Mouse (Mus musculus): ENCODE measurements around the gene Pth2r. TPM values are rescaled to one million over a fixed set of nuclear protein-coding genes. Genes with fewer than 3 reads are reported as not detected.

The Pth2r gene
- 0.09 and 0.11 TPM in 2 replicates for total RNA-seq (2012; rRNA removed)

- no peak for TF ChIP-seq CHD2 (IDR thresholded peaks at IDR 0.05; ENCODE audit: low read depth, low read length)
- Histone ChIP-seq H3K36me3 (ENCODE audit: control insufficient read depth, insufficient read depth, low read length, poor library complexity, severe bottlenecking) (no peaks in the 10 kb centered on the region), H3K4me3 (ENCODE audit: insufficient read depth in 1 of 2, low read depth in 1 of 2, low read length in 2 of 2, poor library complexity in 1 of 2, severe bottlenecking in 1 of 2) (no peak within 1 kb of the TSS), H3K9ac (ENCODE audit: insufficient read depth, low read depth, low read length, poor library complexity, severe bottlenecking) (no peak within 1 kb of the TSS), H3K4me1 (ENCODE audit: control insufficient read depth in 2 of 2, insufficient read depth in 2 of 2, low read length in 2 of 2, poor library complexity in 1 of 2) (no peaks in the 10 kb centered on the region), H3K9me3 (ENCODE audit: control insufficient read depth, insufficient read depth, low read depth, low read length) (no peaks in the 10 kb centered on the region), H3K27ac (ENCODE audit: insufficient read depth, low read depth, low read length, poor library complexity, severe bottlenecking) (no peak within 1 kb of the TSS)
- in situ Hi-C loops (cut with MboI; ENCODE audit: low sequenced_read_pairs in 2 of 2, unreplicated experiment in 2 of 2) = no loop called here
- no peak for DNase-seq (ENCODE audit: low read depth, low spot score)
Observed at GRCm38 (mm10) chr1:65281756-65282155, at the start of gene Pth2r. TSS of gene Pth2r (plus strand) at chr1:65282056.

- DNase-seq (ENCODE audit: low read depth, low spot score) = no peak
- H3K4me1 ChIP-seq (ENCODE audit: control insufficient read depth in 2 of 2, insufficient read depth in 2 of 2, low read length in 2 of 2, poor library complexity in 1 of 2) = no peaks in the 10 kb centered on the region
- no peak overlapping the region for H3K4me3 ChIP-seq (ENCODE audit: insufficient read depth in 1 of 2, low read depth in 1 of 2, low read length in 2 of 2, poor library complexity in 1 of 2, severe bottlenecking in 1 of 2)
- no peaks in the 10 kb centered on the region for H3K9me3 ChIP-seq (ENCODE audit: control insufficient read depth, insufficient read depth, low read depth, low read length)
- no peak overlapping the region for H3K9ac ChIP-seq (ENCODE audit: insufficient read depth, low read depth, low read length, poor library complexity, severe bottlenecking)
- in situ Hi-C loops (cut with MboI; ENCODE audit: low sequenced_read_pairs in 2 of 2, unreplicated experiment in 2 of 2) = no loop called here
- TF ChIP-seq CHD2 (IDR thresholded peaks at IDR 0.05; ENCODE audit: low read depth, low read length) (no peak), MAFK (IDR thresholded peaks at IDR 0.05; ENCODE audit: insufficient read depth, low read depth, low read length) (no peak)
- H3K27ac ChIP-seq (ENCODE audit: insufficient read depth, low read depth, low read length, poor library complexity, severe bottlenecking) = no peak overlapping the region
- peaks cover 2% of the 10 kb centered on the region; the same call in 1 of the 2 replicates for H3K36me3 ChIP-seq (ENCODE audit: control insufficient read depth, insufficient read depth, low read length, poor library complexity, severe bottlenecking)
Observed at GRCm38 (mm10) chr1:65237712-65238111, 44.1 kb upstream of the Pth2r start.

GRCm38 (mm10) chr1:65245637-65246036 lies 36.2 kb upstream of the Pth2r start:
- no peak overlapping the region for H3K27ac ChIP-seq (ENCODE audit: insufficient read depth, low read depth, low read length, poor library complexity, severe bottlenecking)
- in situ Hi-C loops (cut with MboI; ENCODE audit: low sequenced_read_pairs in 2 of 2, unreplicated experiment in 2 of 2) = no loop called here
- DNase-seq (ENCODE audit: low read depth, low spot score) = no peak
- no peak for TF ChIP-seq CHD2 (IDR thresholded peaks at IDR 0.05; ENCODE audit: low read depth, low read length)
- no peak for TF ChIP-seq HCFC1 (IDR thresholded peaks at IDR 0.05; ENCODE audit: borderline replicate concordance, insufficient read depth, low read length)
- TF ChIP-seq MAFK (IDR thresholded peaks at IDR 0.05; ENCODE audit: insufficient read depth, low read depth, low read length) = no peak
- no peak for TF ChIP-seq ZC3H11A (IDR thresholded peaks at IDR 0.05; ENCODE audit: borderline replicate concordance, low read depth, low read length)
- no peak for TF ChIP-seq ZNF384 (IDR thresholded peaks at IDR 0.05; ENCODE audit: low read depth, low read length)
- no peak overlapping the region for H3K4me3 ChIP-seq (ENCODE audit: insufficient read depth in 1 of 2, low read depth in 1 of 2, low read length in 2 of 2, poor library complexity in 1 of 2, severe bottlenecking in 1 of 2)
- H3K9me3 ChIP-seq (ENCODE audit: control insufficient read depth, insufficient read depth, low read depth, low read length) = no peaks in the 10 kb centered on the region
- H3K4me1 ChIP-seq (ENCODE audit: control insufficient read depth in 2 of 2, insufficient read depth in 2 of 2, low read length in 2 of 2, poor library complexity in 1 of 2) = no peaks in the 10 kb centered on the region
- peaks cover 3% of the 10 kb centered on the region; the same call in 1 of the 2 replicates for H3K36me3 ChIP-seq (ENCODE audit: control insufficient read depth, insufficient read depth, low read length, poor library complexity, severe bottlenecking)
- no peak overlapping the region for H3K9ac ChIP-seq (ENCODE audit: insufficient read depth, low read depth, low read length, poor library complexity, severe bottlenecking)

- no peaks in the 10 kb centered on the region for H3K36me3 ChIP-seq (ENCODE audit: control insufficient read depth, insufficient read depth, low read length, poor library complexity, severe bottlenecking)
- no peak overlapping the region for H3K27ac ChIP-seq (ENCODE audit: insufficient read depth, low read depth, low read length, poor library complexity, severe bottlenecking)
- no peak overlapping the region for H3K9ac ChIP-seq (ENCODE audit: insufficient read depth, low read depth, low read length, poor library complexity, severe bottlenecking)
- H3K4me1 ChIP-seq (ENCODE audit: control insufficient read depth in 2 of 2, insufficient read depth in 2 of 2, low read length in 2 of 2, poor library complexity in 1 of 2) = no peaks in the 10 kb centered on the region
- H3K9me3 ChIP-seq (ENCODE audit: control insufficient read depth, insufficient read depth, low read depth, low read length) = no peaks in the 10 kb centered on the region
- no peak for TF ChIP-seq ZNF384 (IDR thresholded peaks at IDR 0.05; ENCODE audit: low read depth, low read length)
- TF ChIP-seq CHD2 (IDR thresholded peaks at IDR 0.05; ENCODE audit: low read depth, low read length) = no peak
- TF ChIP-seq ZC3H11A (IDR thresholded peaks at IDR 0.05; ENCODE audit: borderline replicate concordance, low read depth, low read length) = no peak
- TF ChIP-seq MAFK (IDR thresholded peaks at IDR 0.05; ENCODE audit: insufficient read depth, low read depth, low read length) = no peak
- TF ChIP-seq HCFC1 (IDR thresholded peaks at IDR 0.05; ENCODE audit: borderline replicate concordance, insufficient read depth, low read length) = no peak
- in situ Hi-C loops (cut with MboI; ENCODE audit: low sequenced_read_pairs in 2 of 2, unreplicated experiment in 2 of 2) = no loop called here
- DNase-seq (ENCODE audit: low read depth, low spot score) = no peak
- no peak overlapping the region for H3K4me3 ChIP-seq (ENCODE audit: insufficient read depth in 1 of 2, low read depth in 1 of 2, low read length in 2 of 2, poor library complexity in 1 of 2, severe bottlenecking in 1 of 2)
Observed at GRCm38 (mm10) chr1:65280461-65280860, 1.4 kb upstream of the Pth2r start.

GRCm38 (mm10) chr1:65282766-65283165 lies 910 bp downstream of the Pth2r start:
- DNase-seq (ENCODE audit: low read depth, low spot score) = peak; percentile 30
- H3K9me3 ChIP-seq (ENCODE audit: control insufficient read depth, insufficient read depth, low read depth, low read length) = no peaks in the 10 kb centered on the region
- H3K27ac ChIP-seq (ENCODE audit: insufficient read depth, low read depth, low read length, poor library complexity, severe bottlenecking) = no peak overlapping the region
- no peaks in the 10 kb centered on the region for H3K36me3 ChIP-seq (ENCODE audit: control insufficient read depth, insufficient read depth, low read length, poor library complexity, severe bottlenecking)
- in situ Hi-C loops (cut with MboI; ENCODE audit: low sequenced_read_pairs in 2 of 2, unreplicated experiment in 2 of 2) = no loop called here
- TF ChIP-seq MAFK (IDR thresholded peaks at IDR 0.05; ENCODE audit: insufficient read depth, low read depth, low read length) (no peak), ZC3H11A (IDR thresholded peaks at IDR 0.05; ENCODE audit: borderline replicate concordance, low read depth, low read length) (peak; percentile 41; the same call in 1 of the 2 replicates), ZNF384 (IDR thresholded peaks at IDR 0.05; ENCODE audit: low read depth, low read length) (no peak), CHD2 (IDR thresholded peaks at IDR 0.05; ENCODE audit: low read depth, low read length) (no peak)
- H3K9ac ChIP-seq (ENCODE audit: insufficient read depth, low read depth, low read length, poor library complexity, severe bottlenecking) = no peak overlapping the region
- H3K4me3 ChIP-seq (ENCODE audit: insufficient read depth in 1 of 2, low read depth in 1 of 2, low read length in 2 of 2, poor library complexity in 1 of 2, severe bottlenecking in 1 of 2) = no peak overlapping the region
- no peaks in the 10 kb centered on the region for H3K4me1 ChIP-seq (ENCODE audit: control insufficient read depth in 2 of 2, insufficient read depth in 2 of 2, low read length in 2 of 2, poor library complexity in 1 of 2)

Data from ES-E14 (cell line).